Mouse (Mus musculus) intestine, postnatal 0 days (tissue): ENCODE data around the gene Tdrd3. TPM values are rescaled to one million over a fixed set of nuclear protein-coding genes. Genes with fewer than 3 reads are reported as not detected.
A peak's percentile ranks its signal among the peaks of the same experiment; 100 is the strongest.

ENCODE experiments used
- ATAC-seq: fragments of 200-750 bp; cut with Nextera tagmentation; 2 replicates; pipeline ENCODE4 v1.8.0; 2017; ENCODE audit warnings: mild to moderate bottlenecking, moderate TSS enrichment, moderate library complexity
- H3K27ac ChIP-seq: fragments of 300-500 bp; sonication (generic); 2 replicates; pipeline ENCODE4 v1.5.1; 2014; ENCODE audit warnings: mild to moderate bottlenecking, low read depth, low read length, moderate library complexity
- H3K27me3 ChIP-seq: fragments of 300-500 bp; sonication (generic); replicated peaks from 2 replicates; pipeline ENCODE4 v1.6.1; 2014; ENCODE audit warnings: low read length, mixed read lengths; ENCODE audit not compliant: control insufficient read depth, insufficient read depth
- H3K36me3 ChIP-seq: fragments of 300-500 bp; sonication (generic); 2 replicates; pipeline ENCODE4 v1.6.1; 2014; ENCODE audit warnings: mild to moderate bottlenecking, moderate library complexity; ENCODE audit not compliant: control insufficient read depth, insufficient read depth
- H3K4me1 ChIP-seq: fragments of 300-500 bp; sonication (generic); replicated peaks from 2 replicates; pipeline ENCODE4 v1.6.1; 2014; ENCODE audit warnings: antibody characterized with exemption, low read length, mixed read lengths; ENCODE audit not compliant: control insufficient read depth, insufficient read depth
- H3K4me2 ChIP-seq: fragments of 300-500 bp; sonication (generic); replicated peaks from 2 replicates; pipeline ENCODE4 v1.6.1; 2014; ENCODE audit warnings: low read depth, mild to moderate bottlenecking, moderate library complexity
- H3K4me3 ChIP-seq: fragments of 300-500 bp; sonication (generic); 2 replicates; pipeline ENCODE4 v1.5.1; 2014; ENCODE audit warnings: low read depth, low read length
- H3K9ac ChIP-seq: fragments of 300-500 bp; sonication (generic); 2 replicates; pipeline ENCODE4 v1.6.1; 2014; ENCODE audit warnings: mild to moderate bottlenecking, low read depth, low read length
- H3K9me3 ChIP-seq: fragments of 300-500 bp; sonication (generic); 2 replicates; pipeline ENCODE4 v1.6.1; 2016; ENCODE audit warnings: mixed run types; ENCODE audit not compliant: control insufficient read depth
- CTCF ChIP-seq: sonication (generic); IDR thresholded peaks from 2 replicates; pipeline ENCODE4 v1.5.1; 2016; ENCODE audit warnings: low read depth, mild to moderate bottlenecking, control low read depth, antibody characterized with exemption, moderate library complexity
- WGBS: fragments of 180-500 bp; shearing (Covaris S2); extraction: QIAGEN DNeasy Blood & Tissue Kit; methylation state at CpG from one replicate; pipeline ENCODE4 v1.1.7; 2014; 5-methylcytosine and 5-hydroxymethylcytosine counted together
- polyA plus RNA-seq: library from polyadenylated mRNA; unstranded; fragments of >200 nt; fragmentation: Nextera tagmentation; extraction: Ambion mirVana; gene quantifications from 2 replicates; pipeline ENCODE4 v1.2.1, GENCODE M21; 2015

Gene Tdrd3
- polyA plus RNA-seq, 1 experiment from 2014 or later: 8.7 TPM

- TF ChIP-seq CTCF: no peak
These were observed 151.4 kb downstream of the Tdrd3 start for GRCm38 (mm10) chr14:87567626-87568446.

GRCm38 (mm10) chr14:87568447-87568908 lies 152.0 kb downstream of the Tdrd3 start:
- WGBS: 15% methylated on average over 15 of the region's 15 CpGs
- ATAC-seq: no peak

More at GRCm38 (mm10) chr14:87567626-87568446, 151.4 kb downstream of the Tdrd3 start:
- ATAC-seq: no peak
- no peaks in the 10 kb centered on the region; the same call in 1 of the 2 replicates for H3K27me3 ChIP-seq
- no peaks in the 10 kb centered on the region; the same call in 1 of the 2 replicates for H3K4me1 ChIP-seq
- WGBS: 15% methylated on average over 20 of the region's 20 CpGs
- H3K27ac ChIP-seq: no peak overlapping the region
- peak overlapping the region; percentile 60 for H3K4me2 ChIP-seq
- no peak overlapping the region for H3K9ac ChIP-seq
- H3K36me3 ChIP-seq: no peaks in the 10 kb centered on the region
- H3K9me3 ChIP-seq: no peaks in the 10 kb centered on the region
- H3K4me3 ChIP-seq: peak overlapping the region; percentile 27

GRCm38 (mm10) chr14:87569471-87569870 lies 153.0 kb downstream of the Tdrd3 start:
- 79% methylated on average over 2 of the region's 2 CpGs for WGBS
- no peaks in the 10 kb centered on the region; the same call in 1 of the 2 replicates for H3K27me3 ChIP-seq
- ATAC-seq: no peak
- H3K27ac ChIP-seq: no peak overlapping the region
- no peak for TF ChIP-seq CTCF
- H3K4me2 ChIP-seq: no peak overlapping the region
- no peak overlapping the region for H3K4me3 ChIP-seq
- no peak overlapping the region for H3K9ac ChIP-seq
- H3K9me3 ChIP-seq: no peaks in the 10 kb centered on the region
- no peaks in the 10 kb centered on the region for H3K36me3 ChIP-seq
- no peaks in the 10 kb centered on the region; the same call in 1 of the 2 replicates for H3K4me1 ChIP-seq

More at GRCm38 (mm10) chr14:87568447-87568908, 152.0 kb downstream of the Tdrd3 start:
- Histone ChIP-seq H3K27me3 (no peaks in the 10 kb centered on the region; the same call in 1 of the 2 replicates), H3K4me3 (peak overlapping the region; percentile 27), H3K36me3 (no peaks in the 10 kb centered on the region), H3K9me3 (no peaks in the 10 kb centered on the region), H3K4me2 (peak overlapping the region; percentile 60), H3K4me1 (no peaks in the 10 kb centered on the region; the same call in 1 of the 2 replicates), H3K27ac (no peak overlapping the region), H3K9ac (no peak overlapping the region)
- no peak for TF ChIP-seq CTCF

- H3K36me3 ChIP-seq: no peaks in the 10 kb centered on the region
- TF ChIP-seq CTCF: no peak
- no peak overlapping the region for H3K4me2 ChIP-seq
- H3K9ac ChIP-seq: no peak overlapping the region
- no peaks in the 10 kb centered on the region; the same call in 1 of the 2 replicates for H3K27me3 ChIP-seq
- no peak overlapping the region for H3K27ac ChIP-seq
- ATAC-seq: no peak
- no peaks in the 10 kb centered on the region; the same call in 1 of the 2 replicates for H3K4me1 ChIP-seq
- no peak overlapping the region for H3K4me3 ChIP-seq
- WGBS: 62% methylated on average over 5 of the region's 5 CpGs
- H3K9me3 ChIP-seq: no peaks in the 10 kb centered on the region
These were observed 156.0 kb downstream of the Tdrd3 start for GRCm38 (mm10) chr14:87572453-87572852.

- WGBS: 83% methylated on average over 3 of the region's 3 CpGs
- Histone ChIP-seq H3K27ac (no peak overlapping the region), H3K4me1 (no peaks in the 10 kb centered on the region), H3K27me3 (no peaks in the 10 kb centered on the region), H3K9ac (no peak overlapping the region), H3K9me3 (no peaks in the 10 kb centered on the region), H3K4me3 (no peak overlapping the region), H3K4me2 (no peak overlapping the region), H3K36me3 (no peaks in the 10 kb centered on the region)
- no peak for ATAC-seq
- TF ChIP-seq CTCF: no peak
These were observed 166.2 kb downstream of the Tdrd3 start for GRCm38 (mm10) chr14:87582610-87583009.
